Mouse (Mus musculus): ENCODE measurements around the gene Tmc8. TPM values are rescaled to one million over a fixed set of nuclear protein-coding genes. Genes with fewer than 3 reads are reported as not detected.
A peak's percentile ranks its signal among the peaks of the same experiment; 100 is the strongest.
"Not testable (repeated sequence)": the region's sequence is repeated elsewhere in the genome, so short reads cannot be mapped to it uniquely, and the experiment has no call there.

Gene Tmc8
- total RNA-seq, 2 experiments from 2014 or later = 0.56 to 1.6 TPM

DNA sequence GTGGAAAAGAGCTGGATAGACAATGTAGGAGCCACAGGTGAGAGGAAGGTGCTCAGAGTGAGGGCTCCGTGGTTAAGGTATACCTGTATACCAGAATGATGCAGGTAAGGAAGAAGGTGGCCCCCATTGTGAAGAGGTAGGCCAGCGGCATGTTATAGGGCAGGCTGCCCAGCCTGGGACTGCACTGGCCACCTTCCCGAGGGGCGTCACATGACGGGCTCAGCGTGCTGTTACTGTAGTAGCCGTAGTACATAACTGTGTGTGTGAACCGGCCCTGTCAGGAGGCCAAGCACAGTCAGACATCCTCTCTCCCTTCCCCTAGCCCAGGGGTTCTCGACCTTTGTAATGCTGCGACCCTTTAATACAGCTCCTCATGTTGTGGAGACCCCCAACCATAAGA, 7.0 kb upstream of the Tmc8 start:
- DNase-seq = no peak

- no peak for DNase-seq
Observed at GRCm38 (mm10) chr11:117775540-117775939, 6.3 kb upstream of the Tmc8 start.

DNA sequence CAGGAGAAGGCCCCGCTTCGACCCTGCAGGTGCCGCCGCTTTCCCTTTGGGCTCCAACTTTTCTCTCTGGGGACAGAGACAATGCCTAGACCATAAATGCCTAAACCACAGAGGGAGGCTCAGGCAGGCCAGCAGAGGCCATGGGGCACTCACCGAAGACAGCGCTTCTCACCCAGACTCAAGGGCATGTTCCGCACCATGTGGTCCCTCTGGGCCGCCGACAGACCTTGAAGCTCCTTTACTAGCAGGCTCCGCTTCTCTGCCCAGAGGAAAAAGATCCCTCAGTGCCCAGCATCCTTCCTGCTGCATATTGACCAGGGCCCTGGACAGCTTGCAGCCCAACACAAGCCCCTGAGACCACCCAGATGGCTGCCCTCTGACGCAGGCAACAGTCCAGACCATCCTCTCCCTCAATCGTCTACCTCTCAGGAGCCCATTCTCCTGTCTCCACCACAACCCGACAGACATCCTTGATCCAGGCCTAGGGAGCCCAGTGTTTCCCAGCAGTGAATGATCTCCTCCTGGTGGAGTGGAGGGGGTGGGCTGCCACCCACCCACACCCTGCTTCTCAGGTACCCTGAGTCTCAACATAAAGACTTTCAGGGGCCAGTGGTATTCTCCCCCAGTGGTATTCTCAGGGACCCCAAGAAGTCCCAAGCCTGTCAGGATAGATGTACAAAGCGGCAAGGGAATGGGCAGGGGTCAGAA, 5.6 kb upstream of the Tmc8 start:
- no peak for DNase-seq

GRCm38 (mm10) chr11:117777111-117777510, 4.8 kb upstream of the Tmc8 start:
- no peak for DNase-seq

DNA sequence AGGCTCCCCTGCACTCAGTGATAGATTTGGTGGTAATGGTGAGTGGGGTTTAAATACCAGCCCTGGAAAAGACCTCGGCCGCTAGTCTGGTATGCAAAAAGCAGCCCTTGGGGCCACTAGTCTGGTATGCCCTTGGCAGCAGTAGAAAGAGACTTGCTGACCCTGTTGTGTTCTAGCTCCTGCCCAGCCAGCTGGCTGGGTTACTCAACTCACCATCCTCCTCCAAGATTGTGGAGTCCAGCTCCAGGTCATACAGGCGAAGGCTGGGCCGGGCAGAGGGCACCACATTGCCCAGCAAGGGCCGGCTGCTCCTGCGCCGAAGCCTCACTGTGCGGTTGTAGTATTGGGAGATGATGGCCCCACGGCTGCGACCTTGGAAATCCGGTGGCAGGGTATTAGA, 3.8 kb upstream of the Tmc8 start:
- DNase-seq = no peak

DNA sequence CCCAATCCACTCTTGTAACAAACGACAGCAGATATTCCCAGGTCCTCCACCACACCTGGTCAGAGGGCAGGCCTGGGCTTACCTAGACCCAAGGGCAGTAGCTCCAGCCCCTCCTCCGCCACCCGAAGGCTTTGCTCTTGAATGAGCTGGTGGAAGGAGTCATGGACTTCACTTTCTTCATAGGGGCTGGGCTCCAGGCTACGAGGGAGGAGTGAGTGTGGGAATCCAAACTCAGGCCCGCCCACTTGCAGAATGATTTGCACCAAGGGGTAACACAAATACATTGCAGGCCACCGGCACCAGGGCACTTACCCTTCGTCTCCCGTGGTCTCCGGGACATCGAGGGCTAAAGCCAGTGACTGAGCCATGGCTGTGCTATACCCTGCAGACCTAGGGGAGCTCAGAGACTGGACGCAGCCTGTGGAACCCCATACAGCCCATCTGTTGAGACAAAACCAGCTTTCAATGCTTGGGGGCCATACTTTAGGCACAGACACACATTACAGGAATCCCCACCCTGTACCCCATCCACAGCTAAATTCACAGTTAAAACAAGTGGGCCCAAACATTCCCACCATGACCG, 2.9 kb upstream of the Tmc8 start:
- DNase-seq = no peak

GRCm38 (mm10) chr11:117779434-117780198, 2.3 kb upstream of the Tmc8 start:
- peak; percentile 77 for DNase-seq

- no peak for DNase-seq
Observed at GRCm38 (mm10) chr11:117780199-117780515, 1.7 kb upstream of the Tmc8 start.

DNA sequence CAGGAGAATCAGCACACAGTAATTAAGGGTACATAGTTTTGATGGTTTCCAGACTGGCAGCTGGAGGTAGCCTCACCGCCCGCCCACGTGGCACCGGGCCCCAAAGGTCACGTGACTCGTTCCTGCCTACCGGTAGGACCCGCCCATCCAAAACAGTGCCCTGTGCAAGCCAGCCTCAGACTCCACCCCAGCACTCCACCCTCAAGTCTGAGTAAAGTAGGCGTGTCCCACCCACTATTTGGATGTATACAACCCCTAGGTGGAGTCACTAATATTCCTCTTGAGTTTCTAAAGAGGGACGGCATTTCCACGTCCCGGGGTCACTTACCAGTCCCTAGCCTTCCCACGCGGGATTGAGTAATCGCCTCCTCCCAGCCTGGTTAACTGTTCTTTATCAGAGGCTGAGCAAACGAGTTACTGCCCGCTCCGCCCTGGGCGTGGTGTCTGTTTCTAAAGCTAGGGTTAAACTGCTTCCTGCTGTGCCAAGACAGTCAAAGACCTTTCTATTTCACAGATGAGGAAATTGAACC, 1.2 kb upstream of the Tmc8 start:
- peak; percentile 84 for DNase-seq

- peak; percentile 64 for DNase-seq
Observed at GRCm38 (mm10) chr11:117781199-117781821, 566 bp upstream of the Tmc8 start.

- no peak for DNase-seq
Observed at GRCm38 (mm10) chr11:117782705-117783034, 794 bp downstream of the Tmc8 start.

DNA sequence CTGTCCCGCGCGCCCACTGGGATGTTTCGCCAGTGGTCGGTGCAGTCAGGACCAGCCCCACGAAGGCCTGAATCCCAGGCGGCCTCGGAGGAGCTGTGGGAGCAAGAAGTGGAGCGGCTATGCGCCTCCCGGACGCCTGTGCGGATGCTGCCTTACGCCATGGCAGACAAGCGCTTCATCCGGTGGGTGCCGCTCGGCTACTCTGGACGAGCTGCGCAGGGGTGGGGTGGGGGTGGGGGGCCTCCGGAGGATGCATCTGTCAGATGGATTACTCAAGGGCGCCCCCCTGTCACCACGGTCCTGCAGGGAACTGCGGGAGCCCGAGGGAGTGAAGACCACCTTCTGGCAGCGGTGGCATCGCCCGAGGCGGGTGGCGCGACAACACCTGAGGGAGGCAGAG, 1.2 kb downstream of the Tmc8 start:
- DNase-seq = no peak

- no peak for DNase-seq
Observed at GRCm38 (mm10) chr11:117783683-117784309, 1.9 kb downstream of the Tmc8 start.

DNA sequence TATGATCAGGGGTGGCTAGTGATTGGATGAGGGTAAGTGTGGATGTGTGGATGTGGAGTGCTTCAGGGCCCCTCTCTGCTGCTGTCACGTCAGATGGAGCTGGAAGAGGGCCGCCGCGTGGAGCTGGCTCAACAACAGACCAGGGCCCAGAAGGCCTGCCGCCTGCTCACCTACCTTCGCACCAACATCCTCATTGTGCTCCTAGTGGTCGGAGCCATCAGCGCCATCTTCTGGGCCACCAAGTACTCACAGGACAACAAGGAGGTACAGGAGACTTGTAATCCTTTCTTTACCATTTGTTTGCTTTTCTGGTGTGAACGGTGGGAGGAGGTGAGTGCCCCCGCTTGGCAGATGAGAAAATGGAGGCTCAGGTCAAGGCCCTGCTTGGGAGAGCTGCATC, 4.4 kb downstream of the Tmc8 start:
- DNase-seq = no peak

DNA sequence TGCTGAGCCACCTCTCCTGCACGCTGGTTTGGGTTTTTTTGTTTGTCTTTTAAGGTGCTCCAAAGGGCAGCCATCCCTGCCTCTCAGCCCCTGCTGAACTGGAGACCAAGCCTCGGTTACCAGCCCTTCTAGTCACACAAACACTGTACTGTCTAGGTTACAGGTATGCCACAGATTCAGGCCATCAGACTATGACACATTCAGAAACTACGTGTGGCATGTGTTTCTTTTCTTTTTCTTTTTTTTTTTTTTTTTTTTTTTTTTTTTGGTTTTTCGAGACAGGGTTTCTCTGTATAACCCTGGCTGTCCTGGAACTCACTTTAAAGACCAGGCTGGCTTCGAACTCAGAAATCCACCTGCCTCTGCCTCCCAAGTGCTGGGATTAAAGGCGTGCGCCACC, 6.6 kb downstream of the Tmc8 start:
- not testable (repeated sequence) for DNase-seq

DNA sequence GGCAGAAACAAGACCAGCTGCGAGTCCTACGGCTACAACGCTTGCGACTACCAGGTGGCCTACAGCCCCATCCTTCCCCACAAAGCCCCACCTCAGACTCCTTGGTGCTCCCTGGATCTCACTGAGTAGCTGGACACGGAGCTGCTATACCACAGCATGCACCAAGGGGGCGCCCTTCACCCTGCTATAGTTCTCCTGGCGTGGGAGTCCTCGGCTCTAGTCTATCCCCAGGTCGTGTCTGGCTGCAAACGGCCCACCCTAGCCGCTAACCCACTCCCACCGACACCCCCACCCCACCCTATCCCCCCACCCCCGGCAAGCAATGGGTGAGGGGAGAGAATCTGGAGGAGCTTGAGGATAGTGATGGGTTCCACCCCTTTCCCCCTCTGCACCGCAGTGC, 8.4 kb downstream of the Tmc8 start:
- peak; percentile 66 for DNase-seq

GRCm38 (mm10) chr11:117790703-117791440, 9.0 kb downstream of the Tmc8 start:
- DNase-seq = no peak

- no peak for DNase-seq
Observed at GRCm38 (mm10) chr11:117791441-117791761, 9.5 kb downstream of the Tmc8 start.

DNA sequence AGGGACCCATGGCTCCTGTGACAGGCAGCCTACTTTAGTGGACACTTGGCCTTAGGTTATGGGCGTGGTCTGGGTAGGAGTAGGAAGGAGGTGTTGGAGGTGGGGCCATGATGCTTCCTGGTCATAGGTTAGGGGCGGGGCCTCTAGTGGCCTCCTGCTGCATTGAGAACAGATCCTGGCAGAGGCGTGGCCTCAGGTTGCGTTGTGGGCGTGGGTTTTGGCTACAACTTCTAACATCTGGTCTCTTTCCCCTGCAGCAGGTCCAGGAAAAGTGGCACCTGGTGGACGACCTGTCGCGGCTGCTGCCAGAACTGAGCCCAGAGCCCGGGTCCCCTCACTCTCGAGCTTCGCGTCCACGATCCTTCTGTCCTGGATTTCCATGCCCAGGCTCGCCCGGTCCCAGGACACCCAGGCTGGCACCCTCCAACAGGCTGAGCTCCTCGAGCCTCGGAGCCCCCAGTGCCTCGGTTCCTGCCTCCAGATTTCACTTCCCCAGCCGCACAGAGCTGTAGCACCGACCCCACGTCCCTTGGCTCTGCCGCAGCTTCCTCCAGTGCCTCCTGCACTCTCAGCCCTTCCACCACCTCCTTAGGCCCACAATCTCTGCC, 10.5 kb downstream of the Tmc8 start:
- DNase-seq = no peak

DNA sequence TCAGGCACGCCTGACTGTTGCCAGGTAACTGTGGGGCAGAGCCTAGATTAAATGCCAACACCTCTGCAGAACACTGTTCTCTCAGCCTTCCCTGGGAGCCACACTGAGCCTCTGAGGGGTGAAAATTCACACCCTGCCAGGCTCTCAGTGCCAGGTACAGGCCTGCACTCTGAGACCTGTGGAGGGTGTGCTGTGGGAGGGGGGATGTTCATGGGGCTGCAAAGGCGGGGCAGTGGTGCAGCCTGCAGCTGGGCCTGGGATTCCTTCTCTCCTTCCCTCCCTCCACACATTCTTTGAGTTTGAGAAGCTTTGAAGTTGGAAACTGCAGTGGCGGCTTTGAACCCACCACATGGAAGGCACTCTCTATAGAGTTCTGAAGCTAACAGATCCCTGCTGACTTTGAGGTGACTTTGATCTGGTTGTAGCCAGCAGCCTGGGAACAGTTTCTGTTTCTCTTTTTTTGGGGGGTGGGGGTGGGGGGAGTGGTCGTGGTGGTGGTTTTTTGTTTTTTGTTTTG, 12.2 kb downstream of the Tmc8 start:
- no peak for DNase-seq

DNA sequence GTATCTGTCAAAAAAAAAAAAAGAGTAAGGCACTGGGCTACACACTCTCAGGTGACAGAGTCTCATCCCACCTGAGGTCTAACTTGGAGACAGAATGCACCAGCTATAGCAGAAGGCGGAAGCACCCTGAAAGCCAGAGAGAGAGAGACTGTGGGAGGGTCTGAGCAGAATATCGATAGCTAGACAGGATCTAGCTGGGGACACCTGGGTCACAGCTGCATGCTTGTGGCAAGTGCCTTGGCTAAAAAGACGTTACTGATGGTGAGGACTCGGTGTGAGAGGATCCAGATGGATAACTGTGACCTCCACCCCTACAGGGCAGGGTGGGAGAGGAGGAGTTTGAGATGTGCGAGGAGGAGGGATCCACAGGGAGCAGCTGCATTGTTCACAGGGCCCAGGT, 15.1 kb downstream of the Tmc8 start:
- DNase-seq = no peak
